Mouse (Mus musculus) neutrophil, adult 65 days (primary cell): ENCODE data around the gene Eci2. TPM values are rescaled to one million over a fixed set of nuclear protein-coding genes. Genes with fewer than 3 reads are reported as not detected.

ENCODE experiments used
- total RNA-seq: library from RNA; stranded (reverse); gene quantifications from 2 replicates; pipeline ENCODE4 v1.2.4, GENCODE M21; 2023

Gene Eci2
- 17.1 and 18.8 TPM in 2 replicates for total RNA-seq

DNA sequence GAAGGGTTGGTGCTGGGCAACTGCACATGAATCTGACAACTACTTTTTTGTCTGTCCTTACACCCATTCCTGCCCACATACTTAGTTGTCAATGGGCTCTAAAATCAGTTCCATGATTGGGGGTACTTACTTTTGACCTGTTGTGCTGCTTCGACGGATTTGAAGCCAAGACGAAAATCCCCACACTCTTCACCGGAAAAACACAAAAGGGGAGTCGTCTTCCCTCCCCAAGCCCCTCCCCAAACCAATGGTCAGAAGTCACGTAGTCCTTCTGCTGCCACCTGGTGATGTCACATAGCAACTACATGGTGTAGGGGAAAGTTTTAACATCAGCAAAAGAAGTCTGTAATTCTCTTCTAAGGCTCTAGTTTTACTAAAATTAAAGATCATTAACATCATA is at the start of gene Eci2:
Gene Eci2, minus strand, starts transcription at position 218 of the 400 bp plus-strand sequence.

DNA sequence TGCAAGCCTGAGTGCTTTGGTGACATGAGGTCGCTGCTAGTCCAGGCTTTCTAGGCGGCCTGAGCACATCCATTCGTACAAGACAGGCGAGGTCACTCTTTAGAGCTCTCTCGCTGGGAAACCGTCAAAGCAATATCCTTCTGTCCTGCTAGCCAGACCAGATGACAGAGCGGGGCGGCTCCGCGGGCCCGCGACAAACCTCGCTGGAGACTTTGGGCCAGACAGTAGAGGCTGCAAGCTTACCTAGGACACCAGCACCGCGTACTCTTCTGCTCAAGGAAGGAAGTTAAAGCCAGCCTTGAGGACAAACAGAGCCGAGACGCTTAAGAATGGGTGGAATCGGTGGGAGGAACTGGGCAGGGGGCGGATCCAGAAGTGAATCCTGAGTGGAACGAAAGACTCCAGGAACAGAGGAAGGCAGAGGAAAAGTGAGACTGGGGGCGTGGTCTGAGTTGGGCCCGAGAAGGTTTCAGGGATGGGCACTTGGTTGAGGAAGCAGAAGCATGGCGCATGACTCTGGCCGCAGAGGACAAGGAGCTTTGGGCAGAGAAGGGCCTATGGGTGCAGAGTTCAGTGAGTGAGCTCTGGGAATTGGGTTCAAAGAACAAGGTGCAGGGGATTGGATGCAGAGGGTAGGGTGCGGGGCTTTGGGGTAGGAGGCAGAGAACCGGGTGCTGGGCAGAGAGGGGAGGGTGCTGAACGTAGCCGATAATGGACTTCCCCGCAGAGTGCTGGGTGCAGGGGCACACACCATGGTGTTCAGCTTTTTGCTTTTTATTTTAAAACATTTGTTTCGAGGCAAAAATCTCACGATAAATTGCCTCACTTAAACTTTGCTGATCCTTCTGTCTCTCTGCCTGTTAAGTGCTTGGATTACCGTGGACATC is 63.1 kb downstream of the Eci2 start, which contains the start of gene Eci3:
Gene Eci3, minus strand, starts transcription at position 300 of the 887 bp plus-strand sequence.

Other genes with a start within 250 kb of the Eci2 start
- gene Prpf4b, start 151.8 kb downstream of the Eci2 start, total RNA-seq, result 48.5 and 60.3 TPM in 2 replicates
- not detected in 2 replicates for gene Fam217a, start 102.8 kb downstream of the Eci2 start, total RNA-seq
- gene 4933417A18Rik, start 102.7 kb downstream of the Eci2 start, total RNA-seq, result not detected in 2 replicates
- not detected in 2 replicates for gene Eci3, start 63.3 kb downstream of the Eci2 start, total RNA-seq